Mouse (Mus musculus) effector memory CD4-positive, alpha-beta T cell, adult 7 months (primary cell): ENCODE data around the gene Col2a1. TPM values are rescaled to one million over a fixed set of nuclear protein-coding genes. Genes with fewer than 3 reads are reported as not detected.

Experiments used
- polyA plus RNA-seq: library from polyadenylated mRNA; unstranded; fragments of 100-300 nt; shearing (Covaris generic); gene quantifications from one replicate; pipeline ENCODE4 v1.2.1, GENCODE M21; 2017

Col2a1 gene
- polyA plus RNA-seq: 0.29 TPM

GRCm38 (mm10) chr15:98003822-98004739 is at the start of gene Col2a1:
TSS of gene Col2a1 (minus strand) at chr15:98004695.

GRCm38 (mm10) chr15:97963989-97964835 is 40.3 kb downstream of the Col2a1 start, which contains the start of gene Tmem106c:
TSS of gene Tmem106c (plus strand) at chr15:97964200.

Other genes with a start within 250 kb of the Col2a1 start
- 2.2 TPM for gene Rapgef3, start 236.7 kb downstream of the Col2a1 start, polyA plus RNA-seq
- gene Slc48a1, start 226.2 kb downstream of the Col2a1 start, polyA plus RNA-seq: 37.0 TPM
- 43.6 TPM for gene Hdac7, start 160.2 kb downstream of the Col2a1 start, polyA plus RNA-seq
- gene Vdr, start 94.1 kb downstream of the Col2a1 start, polyA plus RNA-seq: 0.20 TPM
- gene Tmem106c, start 40.5 kb downstream of the Col2a1 start, polyA plus RNA-seq: 11.9 TPM
- 5.5 TPM for gene Pfkm, start 87.9 kb upstream of the Col2a1 start, polyA plus RNA-seq
- 37.6 TPM for gene Senp1, start 89.0 kb upstream of the Col2a1 start, polyA plus RNA-seq
- gene Asb8, start 160.9 kb upstream of the Col2a1 start, polyA plus RNA-seq: 14.8 TPM
- gene Ccdc184, start 162.5 kb upstream of the Col2a1 start, polyA plus RNA-seq: not detected
- not detected for gene Olfr288, start 190.8 kb upstream of the Col2a1 start, polyA plus RNA-seq
- 0.33 TPM for gene Gm44579, start 216.3 kb upstream of the Col2a1 start, polyA plus RNA-seq
- not detected for gene Olfr287, start 216.4 kb upstream of the Col2a1 start, polyA plus RNA-seq
- 0.38 TPM for gene Olfr286, start 229.8 kb upstream of the Col2a1 start, polyA plus RNA-seq